Mouse (Mus musculus): Measurements from ENCODE around the gene Rufy1.

The Rufy1 gene

GRCm38 (mm10) chr11:50430277-50431133, at the start of gene Rufy1:
Rufy1 (minus strand) TSS chr11:50431125.
- ChIA-PET CTCF (interaction anchor here (0.5 to 2.2 kb wide), 7 partner anchors 9 to 322 kb away, joined by 3 to 7 read pairs (median 4); no protein-coding TSS in a partner anchor), POLR2A (interaction anchor here (0.5 to 4.4 kb wide), 47 partner anchors 8 to 484 kb away, joined by 3 to 40 read pairs (median 4); partner anchors contain the start of genes Canx (in 2 of the 4), Hnrnph1 (in 2 of the 4), Mgat4b (in 2 of the 4) and Sqstm1 (in 2 of the 4))

GRCm38 (mm10) chr11:50478072-50478471, 47.1 kb upstream of the Rufy1 start:
- POLR2A ChIA-PET: no interaction called here
- CTCF ChIA-PET: no interaction called here

GRCm38 (mm10) chr11:50477486-50478070, 46.7 kb upstream of the Rufy1 start:
- ChIA-PET POLR2A (no interaction called here), CTCF (interaction anchor here in 1 of 4 experiments (0.5 kb wide), 1 partner anchor 106 kb away, joined by 3 read pairs; no protein-coding TSS in a partner anchor)

- CTCF ChIA-PET: no interaction called here
- POLR2A ChIA-PET: interaction anchor here in 1 of 4 experiments (0.6 kb wide), 1 partner anchor 10 kb away, joined by 4 read pairs; no protein-coding TSS in a partner anchor
Observed at GRCm38 (mm10) chr11:50476971-50477370, 46.0 kb upstream of the Rufy1 start.

GRCm38 (mm10) chr11:50473933-50474332, 43.0 kb upstream of the Rufy1 start:
- ChIA-PET POLR2A (no interaction called here), CTCF (no interaction called here)

- ChIA-PET CTCF (interaction anchor here in 1 of 4 experiments (1.2 kb wide), 1 partner anchor 115 kb away, joined by 3 read pairs; no protein-coding TSS in a partner anchor), POLR2A (interaction anchor here in 1 of 4 experiments (0.6 kb wide), 1 partner anchor 337 kb away, joined by 6 read pairs; no protein-coding TSS in a partner anchor)
Observed at GRCm38 (mm10) chr11:50472161-50472939, 41.4 kb upstream of the Rufy1 start.

- CTCF ChIA-PET: no interaction called here
- POLR2A ChIA-PET: no interaction called here
Observed at GRCm38 (mm10) chr11:50461481-50461880, 30.6 kb upstream of the Rufy1 start.

- POLR2A ChIA-PET: interaction anchor here in 1 of 4 experiments (0.5 to 0.7 kb wide), 2 partner anchors 29 to 94 kb away, joined by 3 read pairs; partner anchors contain the start of gene Rufy1
- CTCF ChIA-PET: interaction anchor here in 1 of 4 experiments (1.3 kb wide), 1 partner anchor 129 kb away, joined by 4 read pairs; no protein-coding TSS in a partner anchor
Observed at GRCm38 (mm10) chr11:50459250-50459649, 28.3 kb upstream of the Rufy1 start.

GRCm38 (mm10) chr11:50457111-50457911, 26.4 kb upstream of the Rufy1 start:
- ChIA-PET POLR2A (interaction anchor here in 2 of 4 experiments (0.6 to 1.0 kb wide), 2 partner anchors 52 to 86 kb away, joined by 3 read pairs; no protein-coding TSS in a partner anchor), CTCF (interaction anchor here in 2 of 4 experiments (0.7 to 1.0 kb wide), 2 partner anchors 129 to 130 kb away, joined by 3 to 4 read pairs; no protein-coding TSS in a partner anchor)

GRCm38 (mm10) chr11:50456455-50456854, 25.5 kb upstream of the Rufy1 start:
- POLR2A ChIA-PET: interaction anchor here in 1 of 4 experiments (1.0 kb wide), 1 partner anchor 14 kb away, joined by 3 read pairs; no protein-coding TSS in a partner anchor
- CTCF ChIA-PET: interaction anchor here in 2 of 4 experiments (0.7 to 1.8 kb wide), 3 partner anchors 26 to 131 kb away, joined by 3 to 5 read pairs (median 4); no protein-coding TSS in a partner anchor

GRCm38 (mm10) chr11:50454934-50455333, 24.0 kb upstream of the Rufy1 start:
- CTCF ChIA-PET: interaction anchor here in 2 of 4 experiments (0.6 to 1.8 kb wide), 3 partner anchors 39 to 132 kb away, joined by 4 to 7 read pairs (median 5); no protein-coding TSS in a partner anchor
- POLR2A ChIA-PET: interaction anchor here in 1 of 4 experiments (1.2 kb wide), 1 partner anchor 14 kb away, joined by 3 read pairs; no protein-coding TSS in a partner anchor

- POLR2A ChIA-PET: interaction anchor here in 1 of 4 experiments (1.3 kb wide), 1 partner anchor 10 kb away, joined by 3 read pairs; no protein-coding TSS in a partner anchor
- CTCF ChIA-PET: no interaction called here
Observed at GRCm38 (mm10) chr11:50450236-50450635, 19.3 kb upstream of the Rufy1 start.

GRCm38 (mm10) chr11:50448163-50448562, 17.2 kb upstream of the Rufy1 start:
- ChIA-PET POLR2A (interaction anchor here in 1 of 4 experiments (0.6 to 1.1 kb wide), 2 partner anchors 30 to 484 kb away, joined by 3 read pairs; no protein-coding TSS in a partner anchor), CTCF (interaction anchor here (0.5 to 1.4 kb wide), 18 partner anchors 58 to 1868 kb away, joined by 3 to 13 read pairs (median 4); no protein-coding TSS in a partner anchor)

- POLR2A ChIA-PET: no interaction called here
- CTCF ChIA-PET: interaction anchor here (0.5 to 1.3 kb wide), 11 partner anchors 9 to 326 kb away, joined by 3 to 6 read pairs (median 3); no protein-coding TSS in a partner anchor
Observed at GRCm38 (mm10) chr11:50443259-50444065, 12.5 kb upstream of the Rufy1 start.

- POLR2A ChIA-PET: interaction anchor here in 2 of 4 experiments (1.0 to 1.5 kb wide), 5 partner anchors 10 to 64 kb away, joined by 3 to 4 read pairs (median 4); no protein-coding TSS in a partner anchor
- CTCF ChIA-PET: interaction anchor here in 2 of 4 experiments (0.9 to 2.2 kb wide), 2 partner anchors 10 to 19 kb away, joined by 3 to 10 read pairs; no protein-coding TSS in a partner anchor
Observed at GRCm38 (mm10) chr11:50441637-50442036, 10.7 kb upstream of the Rufy1 start.

GRCm38 (mm10) chr11:50440691-50441090, 9.8 kb upstream of the Rufy1 start:
- POLR2A ChIA-PET: interaction anchor here in 2 of 4 experiments (0.9 to 3.3 kb wide), 6 partner anchors 9 to 63 kb away, joined by 3 to 17 read pairs (median 4); partner anchors contain the start of gene Rufy1 (in 2 of the 2)
- CTCF ChIA-PET: interaction anchor here in 2 of 4 experiments (1.5 to 2.2 kb wide), 4 partner anchors 18 to 50 kb away, joined by 4 to 10 read pairs (median 6); no protein-coding TSS in a partner anchor
